Mouse (Mus musculus): ENCODE results near the gene Vipr2. TPM values are rescaled to one million over a fixed set of nuclear protein-coding genes. Genes with fewer than 3 reads are reported as not detected.

Vipr2 gene
- polyA plus RNA-seq, 1 experiment: 0.31 TPM

GRCm38 (mm10) chr12:116176930-116177329 is 99.4 kb downstream of the Vipr2 start:
- H3K27me3 ChIP-seq (ENCODE audit: control insufficient read depth, insufficient read depth, insufficient read length): no peaks in the 10 kb centered on the region
- H3K4me3 ChIP-seq: no peak overlapping the region
- no peaks in the 10 kb centered on the region for H3K79me2 ChIP-seq (ENCODE audit: control insufficient read depth, insufficient read depth)
- no peak overlapping the region for H3K4me2 ChIP-seq (ENCODE audit: low read depth)
- no peaks in the 10 kb centered on the region for H3K36me3 ChIP-seq (ENCODE audit: control insufficient read depth, insufficient read depth)
- no peak for TF ChIP-seq CEBPB (IDR thresholded peaks at IDR 0.05; ENCODE audit: insufficient read depth, poor library complexity, severe bottlenecking)
- no peak for TF ChIP-seq TCF3 (IDR thresholded peaks at IDR 0.05; ENCODE audit: insufficient read length, low read depth)
- TF ChIP-seq TCF12 (IDR thresholded peaks at IDR 0.05; ENCODE audit: insufficient read depth, poor library complexity, severe bottlenecking): no peak
- H3ac ChIP-seq (ENCODE audit: control insufficient read depth, insufficient read length): no peak overlapping the region

- no peaks in the 10 kb centered on the region for H3K27me3 ChIP-seq (ENCODE audit: control insufficient read depth, insufficient read depth, insufficient read length)
- H3ac ChIP-seq (ENCODE audit: control insufficient read depth, insufficient read length): no peak overlapping the region
- TF ChIP-seq POLR2A (IDR thresholded peaks at IDR 0.05; ENCODE audit: insufficient read length, low read depth) (no peak), REST (IDR thresholded peaks at IDR 0.05; ENCODE audit: insufficient read depth, insufficient read length) (no peak), TCF3 (IDR thresholded peaks at IDR 0.05; ENCODE audit: insufficient read length, low read depth) (no peak), SRF (IDR thresholded peaks at IDR 0.05; ENCODE audit: control insufficient read depth, insufficient read length, low read depth) (no peak), MAX (IDR thresholded peaks at IDR 0.05; ENCODE audit: low read depth) (no peak), TCF12 (IDR thresholded peaks at IDR 0.05; ENCODE audit: insufficient read depth, poor library complexity, severe bottlenecking) (no peak), MYOG (IDR thresholded peaks at IDR 0.05; ENCODE audit: control insufficient read depth in 1 of 3, insufficient read depth in 1 of 3, insufficient read length in 2 of 3, low read depth in 2 of 3) (no peak), POLR2AphosphoS2 (IDR thresholded peaks at IDR 0.05; ENCODE audit: insufficient read length, low read depth) (no peak), MYOD1 (IDR thresholded peaks at IDR 0.05; ENCODE audit: control insufficient read depth in 1 of 3, insufficient read length in 2 of 3, low read depth in 2 of 3) (no peak), E2F4 (IDR thresholded peaks at IDR 0.05; ENCODE audit: insufficient read depth) (no peak), CEBPB (IDR thresholded peaks at IDR 0.05; ENCODE audit: insufficient read depth, poor library complexity, severe bottlenecking) (no peak), USF1 (IDR thresholded peaks at IDR 0.05; ENCODE audit: low read depth) (no peak)
- H3K36me3 ChIP-seq (ENCODE audit: control insufficient read depth, insufficient read depth): no peaks in the 10 kb centered on the region
- H3K4me2 ChIP-seq (ENCODE audit: low read depth): peak overlapping the region; percentile 40
- H3K4me3 ChIP-seq: no peak overlapping the region
- H3K79me2 ChIP-seq (ENCODE audit: control insufficient read depth, insufficient read depth): no peaks in the 10 kb centered on the region
Measured at GRCm38 (mm10) chr12:116181436-116182050, 104.0 kb downstream of the Vipr2 start.

GRCm38 (mm10) chr12:116182376-116182775 is 104.8 kb downstream of the Vipr2 start:
- Histone ChIP-seq H3K4me3 (no peak overlapping the region), H3K4me2 (ENCODE audit: low read depth) (no peak overlapping the region), H3ac (ENCODE audit: control insufficient read depth, insufficient read length) (no peak overlapping the region), H3K79me2 (ENCODE audit: control insufficient read depth, insufficient read depth) (no peaks in the 10 kb centered on the region), H3K27me3 (ENCODE audit: control insufficient read depth, insufficient read depth, insufficient read length) (no peaks in the 10 kb centered on the region), H3K36me3 (ENCODE audit: control insufficient read depth, insufficient read depth) (no peaks in the 10 kb centered on the region)
- TF ChIP-seq SRF (IDR thresholded peaks at IDR 0.05; ENCODE audit: control insufficient read depth, insufficient read length, low read depth): no peak
- no peak for TF ChIP-seq TCF3 (IDR thresholded peaks at IDR 0.05; ENCODE audit: insufficient read length, low read depth)
- TF ChIP-seq USF1 (IDR thresholded peaks at IDR 0.05; ENCODE audit: low read depth): no peak
- no peak for TF ChIP-seq MYOG (IDR thresholded peaks at IDR 0.05; ENCODE audit: control insufficient read depth in 1 of 3, insufficient read depth in 1 of 3, insufficient read length in 2 of 3, low read depth in 2 of 3)
- TF ChIP-seq CEBPB (IDR thresholded peaks at IDR 0.05; ENCODE audit: insufficient read depth, poor library complexity, severe bottlenecking): no peak
- TF ChIP-seq MYOD1 (IDR thresholded peaks at IDR 0.05; ENCODE audit: control insufficient read depth in 1 of 3, insufficient read length in 2 of 3, low read depth in 2 of 3): no peak
- no peak for TF ChIP-seq POLR2A (IDR thresholded peaks at IDR 0.05; ENCODE audit: insufficient read length, low read depth)
- TF ChIP-seq POLR2AphosphoS2 (IDR thresholded peaks at IDR 0.05; ENCODE audit: insufficient read length, low read depth): no peak
- TF ChIP-seq TCF12 (IDR thresholded peaks at IDR 0.05; ENCODE audit: insufficient read depth, poor library complexity, severe bottlenecking): no peak
- no peak for TF ChIP-seq REST (IDR thresholded peaks at IDR 0.05; ENCODE audit: insufficient read depth, insufficient read length)
- no peak for TF ChIP-seq MAX (IDR thresholded peaks at IDR 0.05; ENCODE audit: low read depth)
- TF ChIP-seq E2F4 (IDR thresholded peaks at IDR 0.05; ENCODE audit: insufficient read depth): no peak

- TF ChIP-seq MYOD1 (IDR thresholded peaks at IDR 0.05; ENCODE audit: control insufficient read depth in 1 of 3, insufficient read length in 2 of 3, low read depth in 2 of 3) (no peak), SRF (IDR thresholded peaks at IDR 0.05; ENCODE audit: control insufficient read depth, insufficient read length, low read depth) (no peak), POLR2AphosphoS2 (IDR thresholded peaks at IDR 0.05; ENCODE audit: insufficient read length, low read depth) (no peak), USF1 (IDR thresholded peaks at IDR 0.05; ENCODE audit: low read depth) (no peak), TCF3 (IDR thresholded peaks at IDR 0.05; ENCODE audit: insufficient read length, low read depth) (no peak), MYOG (IDR thresholded peaks at IDR 0.05; ENCODE audit: control insufficient read depth in 1 of 3, insufficient read depth in 1 of 3, insufficient read length in 2 of 3, low read depth in 2 of 3) (no peak), TCF12 (IDR thresholded peaks at IDR 0.05; ENCODE audit: insufficient read depth, poor library complexity, severe bottlenecking) (no peak), E2F4 (IDR thresholded peaks at IDR 0.05; ENCODE audit: insufficient read depth) (no peak), MAX (IDR thresholded peaks at IDR 0.05; ENCODE audit: low read depth) (no peak), REST (IDR thresholded peaks at IDR 0.05; ENCODE audit: insufficient read depth, insufficient read length) (no peak), CEBPB (IDR thresholded peaks at IDR 0.05; ENCODE audit: insufficient read depth, poor library complexity, severe bottlenecking) (no peak), POLR2A (IDR thresholded peaks at IDR 0.05; ENCODE audit: insufficient read length, low read depth) (no peak)
- Histone ChIP-seq H3K79me2 (ENCODE audit: control insufficient read depth, insufficient read depth) (no peaks in the 10 kb centered on the region), H3K27me3 (ENCODE audit: control insufficient read depth, insufficient read depth, insufficient read length) (no peaks in the 10 kb centered on the region), H3K4me3 (no peak overlapping the region), H3ac (ENCODE audit: control insufficient read depth, insufficient read length) (no peak overlapping the region), H3K4me2 (ENCODE audit: low read depth) (no peak overlapping the region), H3K36me3 (ENCODE audit: control insufficient read depth, insufficient read depth) (no peaks in the 10 kb centered on the region)
Measured at GRCm38 (mm10) chr12:116183212-116183935, 105.8 kb downstream of the Vipr2 start.

Measured in myocyte (in vitro differentiated cells).